Mouse (Mus musculus) heart, postnatal 0 days (tissue): ENCODE results near the gene Gm9745.
"Not testable (repeated sequence)": the region's sequence is repeated elsewhere in the genome, so short reads cannot be mapped to it uniquely, and the experiment has no call there.

Experiments used
- CTCF ChIP-seq: IDR thresholded peaks from 2 replicates; pipeline ENCODE4 v1.5.1; 2016; ENCODE audit warnings: antibody characterized with exemption, control low read depth, low read depth
- EP300 ChIP-seq: IDR thresholded peaks from 2 replicates; pipeline ENCODE4 v1.6.1; 2016; ENCODE audit warnings: antibody characterized with exemption, low read depth

DNA sequence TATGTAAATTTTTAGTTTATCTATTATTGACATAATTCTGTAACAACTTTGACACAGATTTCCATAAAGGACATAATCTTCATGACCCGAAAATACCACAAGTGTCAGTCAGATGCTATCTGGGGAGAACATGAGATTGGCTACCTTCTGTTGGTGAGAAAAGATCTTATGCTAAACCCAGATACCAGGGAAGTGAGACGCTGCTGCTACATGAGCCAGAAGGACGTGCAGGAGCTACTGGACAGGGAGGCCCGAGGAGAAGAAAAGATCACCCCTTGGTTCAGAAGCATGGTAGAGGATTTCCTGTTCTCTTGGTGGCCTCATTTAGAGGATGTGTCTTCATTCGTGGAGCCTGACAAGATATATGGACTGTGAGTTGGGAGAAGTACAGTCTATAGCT, 11.0 kb upstream of the Gm9745 start:
- not testable (repeated sequence) for TF ChIP-seq EP300, CTCF
